Mouse (Mus musculus): Measurements from ENCODE around the gene Ddx56. TPM values are rescaled to one million over a fixed set of nuclear protein-coding genes. Genes with fewer than 3 reads are reported as not detected.
A peak's percentile ranks its signal among the peaks of the same experiment; 100 is the strongest.

Gene Ddx56
- polyA plus RNA-seq, 2 experiments: 28.7 to 45.8 TPM

GRCm38 (mm10) chr11:6302793-6303192, 35.2 kb upstream of the Ddx56 start:
- Histone ChIP-seq H3K27me3 (ENCODE audit: control insufficient read depth, insufficient read depth, low read length) (no peaks in the 10 kb centered on the region), H3K4me1 (replicated peaks; ENCODE audit: control insufficient read depth in 2 of 2, insufficient read depth in 2 of 2, low read length in 1 of 2) (no peaks in the 10 kb centered on the region), H3K4me3 (ENCODE audit: insufficient read depth in 1 of 2, low read depth in 2 of 2, low read length in 2 of 2) (no peak overlapping the region), H3K4me2 (ENCODE audit: low read depth) (no peak overlapping the region), H3K36me3 (replicated peaks; ENCODE audit: control insufficient read depth, insufficient read depth, low read depth) (peaks cover 66% of the 10 kb centered on the region), H3K27ac (no peak overlapping the region), H3K9me3 (ENCODE audit: control insufficient read depth, low read length) (no peaks in the 10 kb centered on the region), H3K9ac (replicated peaks) (no peak overlapping the region)
- no peak for DNase-seq (ENCODE audit: low read depth in 3 of 3, low spot score in 3 of 3)
- ATAC-seq (ENCODE audit: insufficient read depth): no peak
- TF ChIP-seq EP300 (IDR thresholded peaks at IDR 0.05; ENCODE audit: low read depth): no peak
- TF ChIP-seq CTCF (IDR thresholded peaks at IDR 0.05; ENCODE audit: low read depth): no peak
- WGBS (ENCODE audit: insufficient replicate concordance): 70% methylated on average over 2 of the region's 2 CpGs

GRCm38 (mm10) chr11:6299435-6299834, 31.9 kb upstream of the Ddx56 start:
- DNase-seq (ENCODE audit: low read depth in 3 of 3, low spot score in 3 of 3) (no peak), ATAC-seq (ENCODE audit: insufficient read depth) (no peak)
- Histone ChIP-seq H3K9me3 (ENCODE audit: control insufficient read depth, low read length) (no peaks in the 10 kb centered on the region), H3K4me1 (replicated peaks; ENCODE audit: control insufficient read depth in 2 of 2, insufficient read depth in 2 of 2, low read length in 1 of 2) (peaks cover 17 to 20% of the 10 kb centered on the region in 2 experiments), H3K4me2 (ENCODE audit: low read depth) (no peak overlapping the region), H3K27ac (no peak overlapping the region), H3K36me3 (replicated peaks; ENCODE audit: control insufficient read depth, insufficient read depth, low read depth) (peaks cover 65% of the 10 kb centered on the region), H3K27me3 (ENCODE audit: control insufficient read depth, insufficient read depth, low read length) (no peaks in the 10 kb centered on the region), H3K9ac (replicated peaks) (no peak overlapping the region), H3K4me3 (ENCODE audit: insufficient read depth in 1 of 2, low read depth in 2 of 2, low read length in 2 of 2) (no peak overlapping the region)
- 74% methylated on average over 2 of the region's 2 CpGs for WGBS (ENCODE audit: insufficient replicate concordance)
- TF ChIP-seq CTCF (IDR thresholded peaks at IDR 0.05; ENCODE audit: low read depth): no peak

DNA sequence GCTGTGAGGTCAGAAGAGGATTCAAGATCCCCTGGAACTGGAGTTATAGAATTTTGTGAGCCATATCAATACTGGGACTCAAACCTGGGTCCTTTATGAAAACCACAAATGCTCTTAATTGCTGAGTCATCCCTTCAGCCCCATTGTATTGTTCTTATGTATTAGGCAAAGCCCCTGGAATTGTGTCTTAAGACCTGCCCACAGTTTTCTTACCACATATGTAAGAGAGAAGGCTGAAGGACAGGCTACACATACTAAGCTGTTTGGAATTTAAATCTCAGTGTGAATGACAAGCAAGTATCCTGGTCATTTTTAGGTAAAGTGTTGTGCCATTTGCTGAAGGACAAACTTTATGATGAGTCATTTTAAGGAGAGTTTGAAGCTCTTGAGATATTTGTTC, 28.5 kb upstream of the Ddx56 start:
- H3K9me3 ChIP-seq (ENCODE audit: control insufficient read depth, low read length): no peaks in the 10 kb centered on the region
- no peak for TF ChIP-seq CTCF (IDR thresholded peaks at IDR 0.05; ENCODE audit: low read depth)
- TF ChIP-seq EP300 (IDR thresholded peaks at IDR 0.05; ENCODE audit: low read depth): no peak
- H3K36me3 ChIP-seq (replicated peaks; ENCODE audit: control insufficient read depth, insufficient read depth, low read depth): peaks cover 46% of the 10 kb centered on the region
- H3K9ac ChIP-seq (replicated peaks): peak overlapping the region; percentile 39; the same call in 1 of the 2 replicates
- ATAC-seq (ENCODE audit: insufficient read depth) (no peak), DNase-seq (ENCODE audit: low read depth in 3 of 3, low spot score in 3 of 3) (no peak)
- no peaks in the 10 kb centered on the region for H3K27me3 ChIP-seq (ENCODE audit: control insufficient read depth, insufficient read depth, low read length)
- no peak overlapping the region for H3K4me3 ChIP-seq (ENCODE audit: insufficient read depth in 1 of 2, low read depth in 2 of 2, low read length in 2 of 2)
- H3K4me1 ChIP-seq (replicated peaks; ENCODE audit: control insufficient read depth in 2 of 2, insufficient read depth in 2 of 2, low read length in 1 of 2): peaks cover 36 to 42% of the 10 kb centered on the region in 2 experiments
- peak overlapping the region; percentile 98 for H3K4me2 ChIP-seq (ENCODE audit: low read depth)
- peak overlapping the region; percentile 93 for H3K27ac ChIP-seq

- peaks cover 31% of the 10 kb centered on the region for H3K36me3 ChIP-seq (replicated peaks; ENCODE audit: control insufficient read depth, insufficient read depth, low read depth)
- H3K4me3 ChIP-seq (ENCODE audit: insufficient read depth in 1 of 2, low read depth in 2 of 2, low read length in 2 of 2): peak overlapping the region in 1 of 2 experiments; percentile 82; a peak in 3 of 4 replicates
- 56% methylated on average over 4 of the region's 4 CpGs for WGBS (ENCODE audit: insufficient replicate concordance)
- peak overlapping the region; percentile 98 for H3K4me2 ChIP-seq (ENCODE audit: low read depth)
- peak overlapping the region; percentile 93 for H3K27ac ChIP-seq
- no peaks in the 10 kb centered on the region for H3K27me3 ChIP-seq (ENCODE audit: control insufficient read depth, insufficient read depth, low read length)
- H3K4me1 ChIP-seq (replicated peaks; ENCODE audit: control insufficient read depth in 2 of 2, insufficient read depth in 2 of 2, low read length in 1 of 2): peaks cover 40 to 46% of the 10 kb centered on the region in 2 experiments
- TF ChIP-seq CTCF (IDR thresholded peaks at IDR 0.05; ENCODE audit: low read depth) (no peak), EP300 (IDR thresholded peaks at IDR 0.05; ENCODE audit: low read depth) (peak; percentile 34; the same call in 1 of the 2 replicates)
- DNase-seq (ENCODE audit: low read depth in 3 of 3, low spot score in 3 of 3): peak; percentile 72 to 77 (median 76)
- no peaks in the 10 kb centered on the region for H3K9me3 ChIP-seq (ENCODE audit: control insufficient read depth, low read length)
- peak; percentile 69 for ATAC-seq (ENCODE audit: insufficient read depth)
- peak overlapping the region; percentile 39 for H3K9ac ChIP-seq (replicated peaks)
Observed at GRCm38 (mm10) chr11:6294632-6295031, 27.1 kb upstream of the Ddx56 start.

- Histone ChIP-seq H3K9ac (replicated peaks) (peak overlapping the region; percentile 92), H3K4me1 (replicated peaks; ENCODE audit: control insufficient read depth in 2 of 2, insufficient read depth in 2 of 2, low read length in 1 of 2) (peaks cover 40 to 46% of the 10 kb centered on the region in 2 experiments), H3K36me3 (replicated peaks; ENCODE audit: control insufficient read depth, insufficient read depth, low read depth) (peaks cover 21% of the 10 kb centered on the region), H3K9me3 (ENCODE audit: control insufficient read depth, low read length) (no peaks in the 10 kb centered on the region), H3K4me3 (ENCODE audit: insufficient read depth in 1 of 2, low read depth in 2 of 2, low read length in 2 of 2) (peak overlapping the region in 1 of 2 experiments; percentile 82; a peak in 2 of 4 replicates), H3K4me2 (ENCODE audit: low read depth) (peak overlapping the region; percentile 98), H3K27ac (peak overlapping the region; percentile 93), H3K27me3 (ENCODE audit: control insufficient read depth, insufficient read depth, low read length) (no peaks in the 10 kb centered on the region)
- DNase-seq (ENCODE audit: low read depth in 3 of 3, low spot score in 3 of 3): no peak
- no peak for ATAC-seq (ENCODE audit: insufficient read depth)
- 76% methylated on average over 2 of the region's 2 CpGs for WGBS (ENCODE audit: insufficient replicate concordance)
- TF ChIP-seq EP300 (IDR thresholded peaks at IDR 0.05; ENCODE audit: low read depth) (no peak), CTCF (IDR thresholded peaks at IDR 0.05; ENCODE audit: low read depth) (no peak)
Observed at GRCm38 (mm10) chr11:6293601-6294000, 26.0 kb upstream of the Ddx56 start.
